Mouse (Mus musculus) kidney, adult 2 months (tissue): ENCODE measurements around the gene Chdh.

Experiments
- CTCF ChIP-seq: fragments of 200-500 bp; conservative IDR thresholded peaks from 2 replicates; pipeline ENCODE4 v1.5.1; 2011; ENCODE audit warnings: low read depth, mild to moderate bottlenecking, control low read depth, low read length, moderate library complexity, mixed read lengths; ENCODE audit not compliant: insufficient read depth, insufficient read length
- POLR2A ChIP-seq: fragments of 200-500 bp; IDR thresholded peaks from one replicate; pipeline ENCODE4 v1.6.1; 2011; ENCODE audit warnings: low read depth, low read length, control low read depth

GRCm38 (mm10) chr14:30066752-30067151 lies 57.9 kb downstream of the Chdh start:
- TF ChIP-seq CTCF (no peak), POLR2A (no peak)
